Mouse (Mus musculus) liver, embryonic 13.5 days (tissue): ENCODE data around the gene Slc7a9. TPM values are rescaled to one million over a fixed set of nuclear protein-coding genes. Genes with fewer than 3 reads are reported as not detected.

Experiments used
- polyA plus RNA-seq: library from polyadenylated mRNA; unstranded; fragments of >200 nt; fragmentation: Nextera tagmentation; extraction: Ambion mirVana; gene quantifications from 2 replicates; pipeline ENCODE4 v1.2.1, GENCODE M21; 2015

Gene Slc7a9
- polyA plus RNA-seq, 1 experiment from 2014 or later, result 2.2 TPM

Other genes starting within 250 kb of the Slc7a9 start
- 0.38 and 0.50 TPM in 2 replicates for gene Lrp3, start 233.3 kb upstream of the Slc7a9 start, polyA plus RNA-seq
- 7.3 and 8.5 TPM in 2 replicates for gene Gpatch1, start 130.4 kb upstream of the Slc7a9 start, polyA plus RNA-seq
- gene Rhpn2, start 114.6 kb upstream of the Slc7a9 start, polyA plus RNA-seq, result 3.8 and 4.6 TPM in 2 replicates
- 28.9 and 34.4 TPM in 2 replicates for gene Faap24, start 52.0 kb upstream of the Slc7a9 start, polyA plus RNA-seq
- 19.7 and 22.9 TPM in 2 replicates for gene Cep89, start 51.8 kb upstream of the Slc7a9 start, polyA plus RNA-seq
- gene Tdrd12, start 88.9 kb downstream of the Slc7a9 start, polyA plus RNA-seq, result 0.07 and 0.33 TPM in 2 replicates
- 96.0 and 105 TPM in 2 replicates for gene Nudt19, start 107.5 kb downstream of the Slc7a9 start, polyA plus RNA-seq
- 0.03 and 0.05 TPM in 2 replicates for gene Rgs9bp, start 136.8 kb downstream of the Slc7a9 start, polyA plus RNA-seq
- 26.1 and 31.7 TPM in 2 replicates for gene Ankrd27, start 137.4 kb downstream of the Slc7a9 start, polyA plus RNA-seq
- 167 and 169 TPM in 2 replicates for gene Pdcd5, start 198.7 kb downstream of the Slc7a9 start, polyA plus RNA-seq